Mouse (Mus musculus) kidney, adult 2 months (tissue): ENCODE measurements at regions not wholly inside any gene's neighbourhood (a gene's known extent, or its start where the extent isn't known, plus 50 kb on each side); places are given as distances from the start of the nearest gene placed in this dataset.

Experiments used
- CTCF ChIP-seq: fragments of 200-500 bp; conservative IDR thresholded peaks from 2 replicates; pipeline ENCODE4 v1.5.1; 2011; ENCODE audit warnings: low read depth, mild to moderate bottlenecking, control low read depth, low read length, moderate library complexity, mixed read lengths; ENCODE audit not compliant: insufficient read depth, insufficient read length
- POLR2A ChIP-seq: fragments of 200-500 bp; IDR thresholded peaks from one replicate; pipeline ENCODE4 v1.6.1; 2011; ENCODE audit warnings: low read depth, low read length, control low read depth

DNA sequence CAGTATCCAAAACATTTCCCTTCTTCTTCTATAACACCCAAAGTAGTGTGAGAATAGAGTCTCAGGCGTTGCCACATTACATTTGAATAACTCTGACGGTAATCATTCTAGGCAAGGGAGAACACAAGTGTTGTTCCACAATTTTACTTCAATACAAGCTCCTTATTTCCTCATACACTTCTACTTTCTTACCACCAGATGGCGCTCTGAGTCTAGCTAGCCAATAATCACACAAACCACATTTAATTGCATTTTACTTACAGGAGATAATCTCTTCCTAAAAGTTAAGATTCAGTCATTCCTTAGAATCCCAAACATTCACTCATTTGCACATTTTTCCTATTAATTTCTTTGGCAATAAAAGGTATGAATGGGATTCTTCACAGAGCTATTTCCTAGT is 90.1 kb upstream of the Robo1 start:
- TF ChIP-seq CTCF (no peak), POLR2A (no peak)
